Mouse (Mus musculus): ENCODE data around the gene Tmem88b.

Tmem88b gene

GRCm38 (mm10) chr4:155759862-155760612, 25.6 kb downstream of the Tmem88b start:
- DNase-seq = no peak

GRCm38 (mm10) chr4:155757011-155757410, 28.7 kb downstream of the Tmem88b start:
- no peak for DNase-seq

- DNase-seq = peak; percentile 50 to 64
Observed at GRCm38 (mm10) chr4:155746575-155747490, 38.8 kb downstream of the Tmem88b start.

GRCm38 (mm10) chr4:155746036-155746548, 39.6 kb downstream of the Tmem88b start:
- peak; percentile 75 to 85 for DNase-seq

GRCm38 (mm10) chr4:155745136-155745535, 40.5 kb downstream of the Tmem88b start:
- no peak for DNase-seq

- DNase-seq = peak; percentile 60 to 69
Observed at GRCm38 (mm10) chr4:155744474-155744873, 41.2 kb downstream of the Tmem88b start.

- no peak for DNase-seq
Observed at GRCm38 (mm10) chr4:155742684-155743083, 43.0 kb downstream of the Tmem88b start.

- DNase-seq = peak in 1 of 2 experiments; percentile 32
Observed at GRCm38 (mm10) chr4:155740681-155741080, 45.0 kb downstream of the Tmem88b start.

GRCm38 (mm10) chr4:155739741-155740636, 45.7 kb downstream of the Tmem88b start:
- DNase-seq = peak; percentile 80

GRCm38 (mm10) chr4:155739152-155739551, 46.5 kb downstream of the Tmem88b start:
- DNase-seq = peak in 1 of 2 experiments; percentile 43

GRCm38 (mm10) chr4:155738262-155738661, 47.4 kb downstream of the Tmem88b start:
- no peak for DNase-seq

GRCm38 (mm10) chr4:155736421-155736820, 49.3 kb downstream of the Tmem88b start:
- peak in 1 of 2 experiments; percentile 38 for DNase-seq

- no peak for DNase-seq
Observed at GRCm38 (mm10) chr4:155735788-155736187, 49.9 kb downstream of the Tmem88b start.

- DNase-seq = peak; percentile 76 to 81
Observed at GRCm38 (mm10) chr4:155734951-155735702, 50.5 kb downstream of the Tmem88b start.

- peak; percentile 93 to 96 for DNase-seq
Observed at GRCm38 (mm10) chr4:155734350-155734941, 51.2 kb downstream of the Tmem88b start, which contains the start of gene Tmem240. Gene Tmem240, plus strand, starts transcription at chr4:155734800.

GRCm38 (mm10) chr4:155733267-155733666, 52.4 kb downstream of the Tmem88b start:
- no peak for DNase-seq

Data from cerebellum, adult 18-20 months (tissue).